Mouse (Mus musculus) monocyte, adult 5-6 weeks (primary cell): ENCODE data around the gene Zc2hc1b. TPM values are rescaled to one million over a fixed set of nuclear protein-coding genes. Genes with fewer than 3 reads are reported as not detected.
"Not testable (repeated sequence)": the region's sequence is repeated elsewhere in the genome, so short reads cannot be mapped to it uniquely, and the experiment has no call there.

ENCODE experiments used
- ATAC-seq: fragments of 153-309, 156-312 bp; replicated peaks from 2 replicates; pipeline ENCODE4 v1.8.0; 2017; ENCODE audit warnings: mild to moderate bottlenecking; ENCODE audit not compliant: low TSS enrichment, insufficient number of reproducible peaks, severe bottlenecking, poor library complexity, low FRiP score
- total RNA-seq: library from RNA; stranded (forward); fragments of 200-1000, 200-491, 200-594 nt; gene quantifications from 3 replicates; pipeline ENCODE4 v1.2.3, GENCODE M21; 2017

Gene Zc2hc1b
- total RNA-seq, result not detected in 3 replicates

DNA sequence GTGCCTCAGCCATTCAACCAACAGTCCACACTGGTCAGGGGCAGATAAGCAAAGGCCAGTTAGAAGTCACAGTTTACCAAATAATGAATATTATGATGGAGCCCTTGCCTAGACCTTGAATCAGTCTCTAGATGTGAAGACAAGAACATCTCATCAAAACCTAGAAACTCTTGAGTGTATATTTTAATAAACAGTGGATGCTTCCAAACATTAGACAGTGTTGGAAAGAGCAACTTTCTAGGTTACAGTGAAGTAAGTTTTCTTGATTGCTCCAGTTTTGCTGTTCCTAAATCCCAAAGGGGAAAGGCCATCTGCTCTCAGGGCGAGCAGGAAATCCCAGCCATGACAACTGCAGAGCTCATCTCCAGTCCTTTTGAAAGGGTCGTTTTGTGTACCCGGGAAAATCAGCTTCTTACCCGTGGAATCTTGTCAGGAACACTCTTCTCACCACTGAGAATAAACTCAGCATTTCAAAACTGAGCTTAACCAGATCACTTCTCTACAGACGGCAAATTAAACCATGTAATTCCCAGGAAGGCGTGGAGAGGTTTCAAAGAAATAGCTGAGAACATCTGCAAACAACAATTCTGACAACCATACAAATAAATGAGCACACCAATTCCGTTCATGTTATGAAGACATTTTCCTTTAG is at the start of gene Zc2hc1b:
TSS of gene Zc2hc1b (minus strand) at position 51 of the 652 bp plus-strand sequence.
- ATAC-seq, result no peak

DNA sequence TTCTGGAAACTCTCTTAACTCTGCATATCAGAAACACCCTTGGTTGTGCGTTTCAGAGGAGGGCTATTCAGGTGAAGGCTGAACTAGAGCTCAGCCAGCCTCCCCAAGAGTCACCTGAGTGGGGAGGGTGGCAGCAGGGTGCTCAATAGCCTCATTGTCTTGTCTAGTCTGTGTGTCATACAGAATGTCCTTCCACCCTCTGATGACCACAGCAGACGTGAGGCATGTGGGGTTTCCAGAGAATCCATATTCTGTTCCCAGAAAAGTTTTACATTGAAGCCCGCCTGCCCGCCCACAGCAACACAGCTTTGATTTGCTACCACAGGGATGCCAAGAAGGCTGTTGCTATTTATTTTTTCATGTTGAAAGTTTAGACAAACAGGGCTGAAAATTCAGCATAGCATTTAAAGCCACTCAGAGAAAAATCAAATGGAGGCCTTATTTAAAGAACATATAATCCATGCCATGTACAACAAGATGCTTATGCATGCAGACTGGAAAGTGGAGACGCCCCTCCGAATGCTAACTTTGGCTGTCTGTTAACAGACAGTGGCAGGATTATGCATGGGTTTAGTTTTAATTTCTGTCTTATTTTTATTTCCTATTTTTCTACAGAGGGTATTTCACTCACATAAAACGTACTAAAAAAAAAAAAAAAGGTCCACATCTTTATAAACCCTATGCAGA is 47.7 kb upstream of the Zc2hc1b start:
- ATAC-seq, result no peak

- ATAC-seq, result no peak
Measured at GRCm38 (mm10) chr10:13222135-13222534, 44.3 kb upstream of the Zc2hc1b start.

- no peak for ATAC-seq
Measured at GRCm38 (mm10) chr10:13220061-13220460, 42.2 kb upstream of the Zc2hc1b start.

GRCm38 (mm10) chr10:13213956-13214355 is 36.1 kb upstream of the Zc2hc1b start:
- ATAC-seq, result no peak

GRCm38 (mm10) chr10:13212829-13213228 is 35.0 kb upstream of the Zc2hc1b start:
- no peak for ATAC-seq

- ATAC-seq, result no peak
Measured at GRCm38 (mm10) chr10:13212326-13212725, 34.5 kb upstream of the Zc2hc1b start.

DNA sequence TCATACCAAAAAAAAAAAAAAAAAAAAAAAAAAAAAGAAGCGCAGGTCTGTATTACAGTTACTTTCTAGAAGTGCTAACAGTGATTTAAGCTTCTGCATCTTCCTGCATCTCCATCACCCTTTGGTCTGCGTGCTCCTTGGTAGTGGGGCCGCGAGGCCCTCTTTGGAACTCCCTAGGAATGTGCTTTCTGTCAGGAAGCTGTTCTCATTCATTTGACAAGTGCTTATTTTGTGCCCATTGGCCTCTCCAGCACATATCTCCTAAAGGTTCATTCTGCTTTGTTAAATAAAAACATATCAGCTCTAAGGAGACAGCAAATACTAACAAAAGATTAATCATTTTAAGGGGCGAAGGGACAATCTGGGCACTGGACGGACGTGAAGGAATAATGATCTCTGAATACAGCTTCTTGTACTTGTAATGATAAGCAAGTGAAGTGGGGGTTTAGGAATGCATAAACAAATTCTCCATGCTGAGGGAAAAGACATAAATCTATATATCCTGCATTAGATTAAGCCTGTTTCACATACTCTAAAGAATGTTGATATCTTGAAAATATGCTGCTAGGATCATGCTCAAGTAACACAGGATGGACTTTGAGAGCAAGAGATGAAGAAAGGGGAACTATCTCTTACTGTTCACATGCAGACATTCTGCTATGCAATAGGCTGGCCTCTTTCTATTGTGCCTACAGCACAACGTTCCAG is 32.3 kb upstream of the Zc2hc1b start:
- no peak for ATAC-seq

- ATAC-seq, result no peak
Measured at GRCm38 (mm10) chr10:13209506-13209905, 31.7 kb upstream of the Zc2hc1b start.

DNA sequence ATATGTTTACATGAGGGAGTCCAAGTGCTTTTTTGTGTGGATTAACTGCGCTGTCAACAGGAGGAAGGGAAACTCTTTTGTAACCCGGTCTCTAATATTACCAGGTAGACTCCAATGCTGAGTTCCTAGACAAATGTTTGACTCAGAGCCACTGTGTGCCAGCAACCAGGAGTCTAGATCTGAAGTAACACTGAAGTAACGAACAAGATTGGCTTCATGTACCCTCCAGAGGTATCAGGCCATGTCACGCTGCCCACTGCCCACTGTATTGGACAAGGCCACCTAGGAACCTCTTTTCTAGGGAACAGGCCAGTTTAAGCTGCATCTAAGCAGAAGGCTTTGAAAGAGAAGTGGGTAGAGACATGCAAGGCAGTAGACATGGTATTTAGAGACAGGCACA is 31.2 kb upstream of the Zc2hc1b start:
- ATAC-seq, result no peak

DNA sequence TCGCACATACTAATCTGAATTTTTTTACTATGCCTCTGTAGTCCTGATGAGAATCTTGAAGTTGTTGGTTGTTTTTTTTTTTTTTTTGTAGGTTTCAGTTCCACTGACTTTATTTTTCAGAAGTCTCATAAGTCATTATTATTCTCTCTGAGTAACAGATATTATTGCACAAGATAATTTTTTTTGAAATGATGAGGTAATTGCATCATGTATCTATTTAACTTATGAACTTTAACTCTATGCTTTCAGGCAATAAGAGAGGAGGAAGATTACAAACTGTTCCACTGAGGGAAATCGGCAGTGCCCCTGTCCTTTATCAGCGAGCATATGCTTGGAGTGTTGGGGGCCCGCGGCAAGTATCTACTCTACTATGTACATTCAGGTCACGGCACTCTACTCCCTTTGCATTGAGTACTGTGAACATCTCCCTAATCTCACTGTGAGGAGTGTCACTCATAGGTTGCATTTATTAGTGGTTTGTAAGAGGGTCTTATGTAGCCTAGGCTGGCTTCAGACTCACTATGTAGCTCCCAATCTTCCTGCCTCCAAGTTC is 24.0 kb upstream of the Zc2hc1b start:
- ATAC-seq, result peak; percentile 36; the same call in 1 of the 2 replicates

DNA sequence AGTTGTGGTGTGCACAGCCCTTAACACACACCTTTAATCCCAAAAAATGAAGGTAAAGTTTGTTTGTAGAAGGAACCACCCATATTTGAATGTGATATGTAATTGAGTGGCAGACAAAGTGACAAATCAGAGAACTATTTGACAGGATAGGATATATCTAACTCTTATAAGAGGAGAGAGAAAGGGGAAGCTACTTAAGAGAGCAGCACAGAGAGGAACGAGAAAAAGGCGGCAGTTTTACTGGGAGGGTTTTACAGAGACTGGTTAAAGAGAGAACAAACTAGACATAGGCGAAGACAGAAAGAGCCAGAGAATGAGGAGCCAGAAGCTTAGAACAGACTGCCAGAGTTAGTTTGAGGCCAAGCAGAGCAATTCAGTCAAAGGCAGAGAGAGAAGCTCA is 23.0 kb upstream of the Zc2hc1b start:
- ATAC-seq, result peak; percentile 58; the same call in 1 of the 2 replicates

DNA sequence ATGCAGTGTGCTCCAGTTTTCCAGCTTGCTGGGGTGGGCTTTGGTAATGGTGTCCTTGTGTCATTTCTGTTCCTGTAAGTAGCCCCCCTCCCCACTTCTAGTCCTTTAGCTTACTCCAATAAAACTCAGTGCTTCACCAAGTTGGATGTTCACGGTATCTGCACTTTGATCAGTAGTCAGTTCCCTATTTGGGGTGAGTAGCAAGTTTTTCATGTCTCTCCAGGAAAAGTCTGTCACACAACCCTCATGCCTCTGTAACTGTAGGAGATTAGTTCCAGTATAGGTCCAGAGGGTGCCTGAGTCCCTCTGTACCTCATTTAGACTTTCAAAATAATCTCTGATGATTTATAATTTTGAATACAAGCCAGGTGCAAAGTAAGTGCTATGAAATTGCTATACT is 21.4 kb upstream of the Zc2hc1b start:
- ATAC-seq, result no peak

- no peak for ATAC-seq
Measured at GRCm38 (mm10) chr10:13196872-13197507, 19.2 kb upstream of the Zc2hc1b start.

GRCm38 (mm10) chr10:13193496-13193895 is 15.7 kb upstream of the Zc2hc1b start:
- ATAC-seq, result not testable (repeated sequence)

DNA sequence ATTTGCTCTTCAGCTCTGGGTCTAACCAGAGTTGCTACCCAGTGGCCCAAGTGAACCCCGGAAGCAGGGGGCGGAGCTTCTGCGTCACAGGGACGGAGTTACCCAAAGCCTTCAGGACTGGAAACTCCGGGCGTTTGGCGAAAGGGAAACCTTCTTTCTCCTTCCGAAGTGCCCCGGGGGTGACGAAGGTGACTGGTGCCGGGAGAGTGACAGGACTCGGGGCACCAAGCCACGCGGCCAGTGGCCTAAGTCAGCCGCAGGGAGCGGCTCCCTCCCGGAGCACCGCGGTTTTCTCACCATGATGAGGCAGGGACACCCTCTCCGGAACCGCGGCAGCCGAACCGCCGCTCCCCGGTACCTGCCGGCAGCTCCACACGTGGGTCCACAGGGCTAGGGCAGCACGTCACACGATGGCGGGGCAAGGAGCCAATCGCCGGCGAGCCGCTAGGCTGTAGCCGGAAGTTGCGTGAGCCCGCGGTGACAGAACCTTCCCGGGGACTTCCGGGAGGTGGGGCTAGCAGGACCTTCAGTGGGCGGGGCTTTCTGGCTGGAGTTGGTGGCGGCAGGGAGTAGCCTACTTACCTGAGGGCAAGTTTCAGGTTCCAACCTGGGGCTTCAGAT is 15.0 kb upstream of the Zc2hc1b start, which contains the start of gene Ltv1:
TSS of gene Ltv1 (minus strand) at position 438 of the 621 bp plus-strand sequence.
- peak; percentile 99 for ATAC-seq

GRCm38 (mm10) chr10:13189881-13190280 is 12.1 kb upstream of the Zc2hc1b start:
- ATAC-seq, result no peak

GRCm38 (mm10) chr10:13186754-13187153 is 8.9 kb upstream of the Zc2hc1b start:
- ATAC-seq, result no peak
